Mouse (Mus musculus): ENCODE results near the gene Piezo1.

Piezo1 gene

DNA sequence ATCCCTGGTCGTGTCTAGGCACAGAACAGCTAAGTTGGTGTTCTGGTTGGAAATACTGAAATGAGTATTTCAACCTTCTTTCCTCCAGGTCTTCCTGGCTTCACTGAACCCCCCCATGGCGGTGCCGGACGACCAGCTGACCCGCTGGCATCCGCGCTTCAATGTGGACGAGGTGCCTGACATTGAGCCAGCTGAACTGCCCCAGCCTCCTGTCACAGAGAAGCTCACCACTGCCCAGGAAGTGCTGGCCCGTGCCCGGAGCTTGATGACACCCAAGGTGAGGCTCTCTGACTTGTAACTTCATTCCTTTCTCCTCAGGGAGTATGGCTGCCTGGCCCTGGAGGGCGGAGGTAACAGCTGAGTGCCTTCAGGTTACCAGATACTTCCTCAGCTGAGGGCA lies 20.0 kb upstream of the Piezo1 start:
- no peak for DNase-seq (ENCODE audit: low read depth, low spot score)

DNA sequence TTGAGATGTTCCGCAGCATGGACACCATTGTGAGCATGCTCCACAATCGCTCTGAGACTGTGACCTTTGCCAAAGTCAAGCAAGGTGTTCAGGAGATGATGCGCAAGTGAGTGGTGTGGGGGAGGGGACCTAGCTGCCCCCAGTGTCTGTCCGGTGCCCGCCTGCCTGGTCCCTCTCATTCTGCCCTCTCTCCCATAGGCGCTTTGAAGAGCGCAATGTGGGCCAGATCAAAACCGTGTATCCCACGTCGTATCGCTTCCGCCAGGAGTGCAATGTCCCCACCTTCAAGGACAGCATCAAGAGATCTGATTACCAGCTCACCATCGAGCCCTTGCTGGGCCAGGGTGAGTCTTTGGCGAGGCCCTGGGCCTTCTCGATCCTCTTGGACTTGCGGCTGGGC lies 18.9 kb upstream of the Piezo1 start:
- DNase-seq (ENCODE audit: low read depth, low spot score), result no peak

DNA sequence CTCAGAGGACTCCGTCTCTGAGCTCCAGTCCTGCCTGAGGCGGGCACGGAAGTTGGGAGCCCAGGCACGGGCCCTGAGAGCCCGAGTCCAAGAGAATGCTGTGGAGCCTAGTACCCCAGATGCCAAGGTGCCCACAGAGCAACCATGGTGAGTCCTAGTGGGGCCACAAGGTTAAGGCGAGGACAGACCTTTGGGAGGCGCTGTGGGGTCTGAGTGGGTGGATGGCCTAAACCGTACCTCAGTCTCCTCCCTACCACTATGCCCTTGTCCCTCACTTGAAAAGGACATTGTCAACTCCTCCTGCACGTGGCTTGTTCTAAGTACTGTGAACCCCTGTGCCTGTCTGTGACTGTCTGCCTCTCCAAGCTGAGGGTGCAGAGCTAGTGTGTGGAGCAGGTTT lies 18.2 kb upstream of the Piezo1 start:
- DNase-seq (ENCODE audit: low read depth, low spot score), result no peak

DNA sequence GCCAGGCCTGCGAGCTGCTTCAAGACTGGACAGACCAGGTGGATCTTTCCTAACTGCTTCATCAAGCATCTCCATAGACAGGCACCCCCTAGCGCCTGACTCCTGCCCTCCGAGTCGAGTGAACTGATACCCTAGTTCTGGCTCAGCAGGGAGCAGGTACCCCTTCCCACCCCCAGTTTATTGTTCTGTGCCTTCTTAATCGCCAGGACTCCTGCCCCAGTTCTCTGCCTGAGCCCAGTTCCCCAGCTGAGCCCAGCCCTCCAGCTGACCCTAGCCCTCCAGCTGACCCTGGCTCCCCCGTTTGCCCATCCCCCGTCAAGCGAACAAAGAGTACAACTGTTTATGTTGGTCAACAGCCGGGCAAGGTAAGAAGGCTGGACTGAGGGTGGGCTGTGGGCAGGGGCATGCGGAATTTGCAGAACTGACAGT lies 17.8 kb upstream of the Piezo1 start:
- DNase-seq (ENCODE audit: low read depth, low spot score), result no peak

DNA sequence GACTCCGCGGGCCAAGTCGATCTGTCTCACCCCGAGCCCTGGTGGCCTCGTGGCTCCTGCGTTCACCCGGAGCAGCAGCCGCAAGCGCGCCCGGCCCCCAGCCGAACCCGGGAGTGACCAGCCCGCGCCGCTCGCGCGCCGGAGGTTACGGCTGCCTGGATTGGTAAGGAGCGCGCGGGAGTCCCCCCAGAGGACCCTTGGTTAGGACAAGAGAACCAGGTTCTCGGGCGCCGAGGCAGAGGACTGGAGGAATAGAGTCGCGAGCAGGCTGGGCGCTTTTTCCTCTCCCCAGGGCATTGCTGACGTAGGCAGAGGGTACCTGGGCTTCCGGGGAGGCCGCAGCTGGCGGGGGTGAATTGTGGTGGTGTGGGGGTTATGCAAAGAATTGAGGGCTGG lies 17.0 kb upstream of the Piezo1 start:
- no peak for DNase-seq (ENCODE audit: low read depth, low spot score)

DNA sequence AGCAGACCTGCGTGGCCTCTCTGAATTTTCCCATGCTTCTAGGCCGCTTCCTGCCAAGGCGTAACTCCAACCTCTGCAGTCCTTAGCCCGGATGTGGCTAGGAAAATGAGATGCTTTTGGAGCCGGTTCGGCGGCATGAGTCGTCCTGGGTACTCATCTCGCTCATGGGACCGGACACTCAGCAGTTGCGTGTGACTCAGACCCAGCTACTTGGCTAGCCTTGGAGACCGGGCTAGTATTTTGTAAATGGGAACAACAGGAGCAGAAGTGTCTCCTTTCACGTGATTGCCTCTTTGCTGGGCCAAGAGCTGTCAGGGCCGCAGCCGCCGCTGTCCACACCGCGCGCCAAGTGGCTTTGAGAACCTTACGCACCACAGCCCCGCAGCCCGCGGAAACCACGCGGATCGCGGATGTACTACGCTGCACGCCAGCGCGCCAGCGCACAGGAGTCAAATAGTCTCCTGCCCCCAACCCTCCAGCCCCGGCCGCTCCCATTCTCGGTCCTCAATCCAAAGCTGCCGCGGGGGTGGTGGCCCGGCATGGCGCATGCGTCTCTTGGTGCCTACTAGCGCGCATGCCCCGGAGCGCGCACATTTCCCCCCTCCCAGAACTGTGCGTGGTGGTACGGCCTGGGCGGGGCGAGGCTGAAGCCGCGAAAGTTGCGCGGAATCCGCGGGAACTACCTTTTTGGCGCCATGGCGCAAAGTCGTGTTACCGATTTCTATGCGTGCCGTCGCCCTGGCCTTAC lies 16.4 kb upstream of the Piezo1 start, which contains the start of gene Cdt1:
Gene Cdt1 (plus strand): TSS at position 655 of the 748 bp plus-strand sequence.
- peak; percentile 98 for DNase-seq (ENCODE audit: low read depth, low spot score)

DNA sequence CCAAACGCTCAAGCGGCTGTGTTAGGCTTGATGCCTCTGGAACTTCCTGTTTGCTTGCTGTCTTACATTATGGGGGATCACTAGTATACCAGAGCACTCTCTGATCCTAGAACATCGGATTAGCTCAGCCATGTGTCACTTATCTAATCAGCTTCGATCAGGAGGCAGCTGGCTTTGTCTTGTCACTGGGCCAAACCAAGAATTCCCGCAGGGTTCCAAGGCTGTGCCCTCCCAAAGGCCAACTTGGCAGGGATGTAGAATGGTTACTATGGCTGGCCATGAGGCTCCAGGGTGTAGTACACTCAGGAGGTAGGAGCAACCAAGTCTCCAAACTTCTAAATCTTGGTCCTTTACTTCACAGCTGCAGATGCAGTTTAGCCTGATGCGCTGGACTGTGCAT lies 15.6 kb upstream of the Piezo1 start:
- no peak for DNase-seq (ENCODE audit: low read depth, low spot score)

DNA sequence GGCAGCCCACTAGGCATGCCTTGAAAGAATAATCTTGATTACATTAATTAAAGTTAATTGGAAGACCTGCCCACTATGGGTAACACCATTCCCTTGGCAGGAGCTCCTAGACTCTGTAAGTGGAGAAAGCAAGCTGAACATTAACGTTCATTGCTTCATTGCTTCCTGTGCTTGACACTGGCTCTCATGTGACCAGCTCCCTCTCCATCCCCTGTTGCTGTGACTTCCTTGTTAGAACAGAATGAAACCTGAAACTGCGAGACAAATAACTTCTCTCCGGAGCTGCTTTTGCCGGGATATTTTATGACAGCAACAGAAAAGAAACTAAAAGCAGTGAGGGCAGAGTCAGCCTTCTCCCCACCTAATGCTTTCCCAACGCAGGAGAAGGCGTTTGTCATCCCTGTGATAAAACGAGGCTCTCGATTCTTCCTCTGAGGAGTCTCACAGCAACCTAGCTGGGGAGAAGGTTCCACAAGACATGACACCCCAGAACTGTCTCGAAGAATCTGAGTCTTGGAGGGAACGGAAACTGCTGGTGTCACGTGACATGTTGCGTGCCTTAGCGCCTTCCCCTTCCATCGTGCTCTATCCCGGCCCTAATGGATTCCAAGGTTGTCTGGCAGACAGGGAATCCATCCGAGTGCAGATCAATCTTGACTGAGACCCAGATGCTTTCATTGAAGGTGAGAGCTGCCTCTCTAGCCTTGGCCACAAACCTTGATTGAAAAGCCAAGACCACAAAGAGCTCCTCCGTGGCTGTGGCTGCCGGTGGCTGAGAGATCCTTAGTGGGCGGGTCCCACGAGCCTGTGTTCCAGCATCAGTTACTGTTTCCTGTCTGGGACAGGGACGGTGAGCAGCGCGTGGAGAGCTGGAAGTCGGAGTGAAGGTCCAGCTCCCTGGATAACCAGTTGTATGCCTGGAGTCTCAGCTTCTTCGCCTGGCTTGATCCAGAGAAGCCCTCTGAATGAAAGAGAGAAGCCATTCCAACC lies 13.5 kb upstream of the Piezo1 start:
- no peak for DNase-seq (ENCODE audit: low read depth, low spot score)

DNA sequence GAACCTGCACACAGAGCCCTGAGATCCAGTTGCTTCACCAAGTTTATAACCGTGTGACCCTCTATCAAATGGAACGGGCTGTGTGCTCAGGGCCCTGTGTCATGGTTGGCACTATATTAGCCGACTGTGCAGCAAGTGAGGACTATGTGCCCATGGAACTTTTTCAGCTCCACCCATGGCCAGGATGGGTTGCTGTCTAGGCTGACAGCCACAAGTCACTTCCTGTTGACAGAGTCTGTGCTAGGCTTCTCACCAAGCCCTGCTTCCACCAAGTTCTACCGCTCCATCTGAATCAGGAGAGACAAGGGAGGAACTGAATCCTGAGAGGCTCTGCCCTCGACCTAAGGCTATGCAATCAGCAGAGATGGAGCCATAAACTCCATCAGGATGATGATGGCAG lies 10.1 kb upstream of the Piezo1 start:
- no peak for DNase-seq (ENCODE audit: low read depth, low spot score)

DNA sequence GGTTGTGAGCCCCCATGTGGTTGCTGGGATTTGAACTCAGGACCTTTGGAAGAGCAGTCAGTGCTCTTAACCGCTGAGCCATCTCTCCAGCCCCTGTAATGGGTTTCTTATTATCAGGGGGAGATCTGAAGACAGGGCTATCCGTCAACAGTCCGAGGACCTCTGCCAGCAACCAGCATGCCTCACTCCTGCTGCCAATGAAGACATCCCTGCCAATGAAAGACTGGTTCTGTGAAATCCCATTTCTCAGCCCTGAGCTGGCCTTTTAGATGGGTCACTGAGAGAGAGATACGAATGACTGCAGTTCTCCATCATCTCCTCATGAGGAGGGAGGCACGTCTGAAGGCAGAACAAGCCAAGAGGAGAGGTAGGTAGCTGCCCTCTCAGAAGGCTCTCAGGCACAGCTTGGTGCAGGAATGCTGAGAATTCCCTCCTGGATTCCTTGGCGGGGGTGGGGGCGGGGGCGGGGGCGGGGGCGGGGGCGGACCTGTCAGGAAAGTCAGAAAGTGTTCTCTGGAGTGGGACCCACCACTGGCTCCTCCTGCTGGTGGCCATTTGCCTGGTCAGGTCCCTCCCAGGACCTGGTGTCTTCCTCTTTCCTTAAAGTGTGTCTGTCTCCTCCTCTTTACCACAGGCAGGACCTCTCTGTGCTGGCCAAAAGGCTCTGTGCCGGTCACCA lies 7.7 kb upstream of the Piezo1 start:
- DNase-seq (ENCODE audit: low read depth, low spot score), result peak; percentile 54

DNA sequence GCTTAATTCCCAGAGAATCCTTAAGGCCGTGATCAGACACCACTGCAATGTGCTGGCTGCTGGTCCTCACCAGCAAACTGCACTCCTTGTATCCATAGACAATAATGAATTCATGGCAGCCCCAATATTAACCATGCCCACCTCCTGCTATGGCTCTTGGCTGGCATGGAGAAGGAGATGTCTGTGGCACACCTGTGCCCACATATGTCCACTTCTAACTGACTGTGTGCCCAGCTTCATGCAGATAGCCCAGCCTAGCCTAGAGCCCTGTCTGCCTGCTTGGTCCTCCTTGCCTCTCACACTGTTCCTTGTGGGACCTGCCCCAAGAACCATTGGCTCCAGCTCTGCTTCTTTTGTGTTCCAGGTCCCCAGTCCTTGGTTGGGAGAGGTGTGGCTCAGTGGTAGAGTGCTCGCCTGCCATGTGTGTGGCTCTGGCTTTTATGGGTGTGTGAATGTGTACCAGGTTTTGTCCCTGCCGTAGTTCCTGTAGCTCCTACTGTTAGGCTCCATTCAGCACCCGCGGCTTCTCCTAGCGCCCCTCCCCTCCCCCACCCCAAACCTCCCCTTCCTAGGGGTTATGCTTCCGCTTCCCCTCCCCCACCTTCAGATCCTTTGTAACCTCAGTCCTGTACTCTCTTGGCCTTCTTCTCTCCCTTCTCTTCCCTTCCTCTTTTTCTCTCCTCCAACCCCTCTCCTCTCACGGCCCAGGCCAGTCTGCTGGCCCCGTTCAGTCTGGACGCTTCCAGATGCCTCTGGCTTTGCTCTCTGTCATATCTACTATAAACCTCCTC lies 6.3 kb upstream of the Piezo1 start:
- DNase-seq (ENCODE audit: low read depth, low spot score), result no peak

DNA sequence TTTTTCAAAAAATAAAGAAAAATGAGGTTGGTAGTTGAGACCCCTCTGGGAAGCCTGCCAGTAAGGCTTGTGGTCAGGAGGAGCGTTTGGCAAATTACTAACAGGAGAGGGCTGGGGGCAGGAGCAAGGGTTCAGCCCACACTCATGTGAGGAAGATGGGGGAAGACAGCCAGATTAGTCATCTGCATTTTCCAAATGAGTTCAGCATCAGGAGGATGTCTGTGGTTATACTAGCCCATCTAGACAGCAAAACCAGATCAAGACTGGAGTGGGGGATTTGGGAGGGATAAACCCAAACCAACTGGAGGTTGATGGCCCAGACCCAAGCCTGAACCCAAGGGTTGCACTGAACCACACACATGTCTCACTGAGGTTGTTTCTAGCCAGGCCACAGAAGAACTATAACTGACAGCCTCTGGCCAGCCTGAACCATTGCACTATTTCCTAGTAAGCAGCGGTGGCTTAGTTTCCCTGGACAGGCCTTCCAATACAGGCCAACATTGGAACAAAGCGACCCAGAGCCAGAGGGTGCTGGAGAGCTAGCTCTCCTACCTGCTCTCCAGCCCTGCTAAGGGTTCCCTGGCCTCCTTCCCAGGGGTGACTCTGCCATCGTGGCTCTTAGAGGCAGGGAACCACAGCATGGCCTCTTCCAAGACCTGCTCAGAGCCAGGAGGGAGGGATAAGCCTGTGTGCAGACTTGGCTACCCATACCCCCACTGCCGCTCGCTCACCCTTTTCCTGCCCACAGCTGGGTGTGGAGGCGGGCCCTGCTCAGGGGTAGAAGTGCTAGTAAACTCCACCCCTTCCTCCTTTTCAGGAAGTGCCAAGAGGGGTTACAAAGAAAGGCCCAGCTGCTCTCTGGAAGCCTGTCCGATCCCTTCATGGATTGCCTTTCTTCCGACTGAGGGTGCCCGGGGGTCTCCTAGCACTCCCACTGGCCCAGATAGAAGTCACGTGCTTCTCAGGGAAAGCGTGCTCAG lies 5.2 kb upstream of the Piezo1 start:
- no peak for DNase-seq (ENCODE audit: low read depth, low spot score)

DNA sequence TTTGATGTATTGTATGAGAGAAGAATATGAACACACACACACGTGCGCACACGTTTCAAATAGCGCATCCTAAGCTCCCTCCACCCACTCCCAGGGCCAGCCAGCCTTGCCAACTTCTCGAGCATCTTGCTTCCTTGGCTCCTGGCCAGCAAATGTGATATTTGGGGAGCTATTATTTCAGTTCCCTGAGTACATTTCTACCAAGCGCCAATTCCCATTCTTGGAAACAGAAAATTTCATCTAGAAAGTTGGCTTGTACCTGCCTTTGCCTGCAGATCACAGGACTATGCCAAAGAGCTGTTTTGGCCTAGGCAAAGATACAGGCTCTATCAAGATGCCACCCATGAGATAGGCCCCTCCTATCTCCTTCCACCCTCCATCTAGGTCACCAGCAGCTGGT lies 3.7 kb upstream of the Piezo1 start:
- no peak for DNase-seq (ENCODE audit: low read depth, low spot score)

DNA sequence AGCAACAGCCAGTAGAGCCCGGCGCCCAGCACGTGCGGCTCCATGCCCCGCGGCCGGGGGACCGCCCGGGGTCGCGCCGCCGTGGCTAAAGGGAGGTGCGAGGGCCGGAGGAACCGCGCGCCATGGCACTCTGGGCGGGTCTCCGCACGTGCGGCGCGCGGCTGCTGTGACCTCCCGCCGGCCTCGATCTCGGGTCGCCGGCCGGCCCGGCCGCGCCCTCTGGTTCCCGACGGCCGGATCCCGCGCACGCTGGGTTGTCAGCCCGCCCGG lies 199 bp downstream of the Piezo1 start:
- DNase-seq (ENCODE audit: low read depth, low spot score), result no peak

DNA sequence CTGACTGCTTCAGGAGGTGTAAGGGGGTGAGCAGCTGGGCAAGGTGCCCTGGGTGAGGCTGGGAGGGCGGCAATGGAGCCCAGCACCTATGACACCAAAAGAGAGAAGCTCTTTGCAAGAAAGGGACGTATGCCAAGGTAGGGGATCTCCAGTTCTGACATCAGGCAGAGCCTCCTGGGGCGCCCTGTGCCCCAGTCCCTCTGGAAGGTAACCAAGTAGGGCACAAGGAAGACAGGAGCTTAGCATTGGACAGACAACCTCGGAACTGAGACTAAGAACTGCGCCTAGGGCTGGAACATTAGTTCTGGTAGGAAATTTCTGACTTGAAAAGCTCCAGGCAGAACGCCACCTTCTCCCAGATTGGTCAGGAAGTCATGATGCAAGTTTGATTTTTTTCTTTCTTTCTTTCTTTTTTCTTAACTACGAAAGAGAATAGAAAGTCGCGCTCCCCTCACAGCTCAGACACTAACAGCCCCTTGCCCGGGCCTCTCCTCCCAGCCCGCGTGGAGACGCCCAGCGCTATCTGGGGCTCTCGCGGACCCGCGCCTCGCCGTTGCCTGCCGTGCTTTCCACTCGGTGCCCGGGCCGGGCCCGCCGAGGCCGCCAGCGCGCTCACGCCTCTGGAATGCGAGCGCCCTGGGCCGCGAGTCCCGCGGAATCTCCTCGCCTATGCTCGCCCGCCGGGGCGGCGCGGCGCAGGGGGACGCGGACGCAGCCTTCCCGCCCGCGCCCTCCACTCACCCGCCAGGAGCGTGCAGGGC lies 715 bp downstream of the Piezo1 start:
- DNase-seq (ENCODE audit: low read depth, low spot score), result peak; percentile 68

DNA sequence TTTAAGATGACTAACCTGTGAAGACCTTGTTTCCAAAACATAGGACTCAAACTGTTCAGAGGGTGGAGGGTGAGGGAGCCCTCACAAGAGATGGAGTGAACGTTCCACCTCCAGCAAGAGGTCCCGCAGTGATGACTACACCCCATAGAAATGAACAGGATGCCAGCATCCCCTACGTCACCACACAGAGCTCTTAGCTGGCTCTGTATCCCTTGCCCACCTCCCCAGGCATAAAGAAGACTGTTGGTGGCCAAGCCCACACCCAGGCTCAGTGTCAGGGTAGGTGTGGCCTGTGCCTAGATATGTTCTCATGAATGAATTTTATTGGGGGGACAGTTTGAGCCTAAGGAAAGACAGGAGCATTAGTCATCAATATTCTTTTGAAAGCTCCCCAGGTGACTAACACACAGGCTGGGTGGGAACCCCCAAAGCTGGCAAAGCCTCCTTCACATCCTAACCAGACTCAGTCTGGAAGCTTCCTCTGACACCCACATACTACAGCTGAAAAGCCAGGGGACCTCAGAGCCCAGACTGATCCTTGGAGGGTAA lies 2.2 kb downstream of the Piezo1 start:
- DNase-seq (ENCODE audit: low read depth, low spot score), result no peak

DNA sequence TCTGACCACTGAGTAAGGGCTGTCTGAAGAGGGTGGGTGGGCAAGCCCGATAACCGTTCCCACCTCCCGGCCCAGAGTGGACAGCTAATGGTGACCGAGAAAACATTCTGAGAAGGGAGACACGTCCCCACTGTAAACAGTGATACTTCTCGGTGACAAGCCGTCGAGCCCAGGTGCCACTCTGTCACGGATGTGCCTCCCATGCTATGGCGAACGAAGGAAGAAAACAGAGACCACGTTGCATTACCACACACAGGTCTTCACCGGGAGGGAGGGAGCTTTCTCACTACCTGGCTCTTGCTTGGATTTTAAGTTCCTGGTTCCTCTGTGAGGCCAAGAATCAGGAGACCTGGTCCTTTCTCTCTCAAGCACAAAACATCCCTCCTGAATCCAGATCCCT lies 2.8 kb downstream of the Piezo1 start:
- no peak for DNase-seq (ENCODE audit: low read depth, low spot score)

DNA sequence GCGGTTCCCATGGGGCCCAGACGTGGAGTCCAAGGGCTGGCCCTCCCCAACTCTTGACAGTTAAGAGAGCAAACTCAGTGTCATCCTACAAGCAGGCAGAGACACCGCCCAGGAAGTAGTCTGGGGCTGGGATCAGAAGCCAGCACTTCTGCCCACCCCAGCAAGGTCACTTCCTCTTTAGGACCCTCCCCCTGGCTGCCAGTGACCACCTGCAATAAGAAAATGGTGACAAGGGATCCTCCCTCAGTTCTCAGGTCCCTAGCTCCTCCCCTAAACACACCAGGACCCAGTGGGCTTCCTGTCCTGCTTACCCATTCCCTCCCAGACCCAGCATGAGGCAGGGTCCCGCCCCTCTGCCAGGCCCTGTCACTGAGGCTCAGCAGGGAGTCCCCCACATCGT lies 3.3 kb downstream of the Piezo1 start:
- no peak for DNase-seq (ENCODE audit: low read depth, low spot score)

DNA sequence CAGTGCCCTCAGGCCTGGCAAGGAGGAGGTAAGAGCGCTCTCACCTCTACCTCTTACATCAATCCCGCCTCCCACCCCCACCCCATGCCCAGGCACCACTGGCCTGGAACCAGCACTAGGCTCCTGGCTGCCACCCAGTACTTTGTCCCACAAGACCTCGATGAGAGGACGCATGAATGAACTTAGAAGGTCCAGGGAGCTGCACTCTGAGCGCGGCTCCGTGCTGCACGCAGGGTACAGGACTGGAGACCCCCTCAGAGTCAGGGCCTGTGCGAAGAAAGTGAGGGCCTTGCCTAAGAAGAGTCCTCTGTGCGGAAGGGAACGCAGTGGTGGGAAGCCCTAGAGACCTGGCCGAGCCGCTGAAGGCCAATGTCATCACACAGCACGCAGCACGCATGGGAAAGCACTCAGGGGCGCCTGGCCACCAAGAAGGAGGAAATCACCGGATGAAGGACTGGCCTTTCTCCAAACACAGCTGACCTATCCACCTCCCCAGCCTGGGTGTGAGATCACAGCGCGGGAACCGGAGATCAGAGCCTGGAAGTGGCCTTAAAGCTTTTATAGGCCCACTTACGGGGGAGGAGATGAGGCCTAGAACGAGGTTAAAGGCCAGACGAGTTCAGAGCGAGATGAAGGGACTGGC lies 4.2 kb downstream of the Piezo1 start:
- no peak for DNase-seq (ENCODE audit: low read depth, low spot score)

Data from mesoderm, embryonic 11.5 days (tissue).